Mouse (Mus musculus): ENCODE measurements around the gene Gpr179. TPM values are rescaled to one million over a fixed set of nuclear protein-coding genes. Genes with fewer than 3 reads are reported as not detected.
"Not testable (repeated sequence)": the region's sequence is repeated elsewhere in the genome, so short reads cannot be mapped to it uniquely, and the experiment has no call there.

Gene Gpr179
- polyA plus RNA-seq, 1 experiment from 2014 or later, result 0.05 TPM

DNA sequence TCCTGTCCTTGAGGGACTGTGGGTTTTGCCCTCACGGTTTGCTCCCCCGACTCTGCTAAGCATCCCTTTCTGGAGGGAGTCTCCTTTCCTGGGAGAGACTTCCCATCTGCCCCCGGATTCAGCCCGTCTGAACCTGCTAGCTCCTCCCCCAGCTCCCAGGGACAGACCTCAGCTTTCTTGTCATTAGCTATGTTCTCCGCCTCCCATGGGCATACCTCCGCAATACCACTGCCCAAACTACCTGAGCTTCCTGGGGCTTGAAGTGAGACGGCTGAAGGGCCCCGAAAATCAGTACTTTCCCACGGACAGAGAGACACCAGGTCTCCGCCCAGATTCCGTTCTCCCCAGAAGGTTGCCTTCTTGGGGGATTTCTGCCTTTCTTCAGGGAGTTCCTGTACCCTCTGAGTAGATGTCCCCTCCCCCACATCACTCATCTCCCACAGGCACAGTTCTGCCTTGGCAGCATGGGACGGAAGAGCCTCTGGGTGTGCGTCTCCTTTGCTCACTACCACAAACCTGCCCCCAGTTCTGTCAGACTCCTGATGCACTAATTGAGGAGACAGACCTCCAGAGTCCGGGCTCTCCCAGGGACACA, 15.0 kb downstream of the Gpr179 start:
- peaks cover 34% of the 10 kb centered on the region for H3K27me3 ChIP-seq
- H3K36me3 ChIP-seq, result no peaks in the 10 kb centered on the region
- 58% methylated on average over 14 of the region's 14 CpGs for WGBS
- no peak overlapping the region for H3K4me2 ChIP-seq
- H3K9me3 ChIP-seq (replicated peaks), result no peaks in the 10 kb centered on the region
- ATAC-seq (replicated peaks; ENCODE audit: insufficient number of reproducible peaks, insufficient read depth, low FRiP score, low read depth), result no peak
- H3K9ac ChIP-seq, result no peak overlapping the region
- H3K27ac ChIP-seq, result no peak overlapping the region
- peaks cover 18% of the 10 kb centered on the region for H3K4me1 ChIP-seq (replicated peaks)
- no peak overlapping the region for H3K4me3 ChIP-seq

DNA sequence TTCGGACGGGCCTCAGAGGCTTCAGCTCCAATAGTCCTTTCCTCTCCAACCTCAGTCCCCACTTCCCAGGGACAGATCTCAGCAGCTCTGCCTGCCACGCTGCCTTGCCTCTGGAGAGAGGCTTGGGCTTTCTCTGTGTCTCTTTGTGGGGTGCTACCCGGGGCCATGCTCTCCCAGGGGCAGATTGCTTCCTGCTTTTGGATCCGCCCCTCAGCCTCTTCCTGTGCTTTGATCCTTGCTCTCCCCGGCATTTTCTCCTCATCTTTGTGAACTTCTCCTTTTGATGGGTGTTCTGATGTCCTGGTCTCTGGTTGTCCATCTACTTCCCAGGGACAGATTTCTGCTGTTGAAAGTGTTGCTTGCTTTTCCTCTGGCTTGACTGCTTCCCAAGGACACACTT, 15.6 kb downstream of the Gpr179 start:
- Histone ChIP-seq H3K9me3 (replicated peaks) (no peaks in the 10 kb centered on the region), H3K36me3 (no peaks in the 10 kb centered on the region), H3K27ac (no peak overlapping the region), H3K4me2 (no peak overlapping the region), H3K4me3 (no peak overlapping the region), H3K9ac (no peak overlapping the region), H3K4me1 (replicated peaks) (peaks cover 18% of the 10 kb centered on the region), H3K27me3 (peaks cover 31% of the 10 kb centered on the region)
- 49% methylated on average over 6 of the region's 6 CpGs for WGBS
- no peak for ATAC-seq (replicated peaks; ENCODE audit: insufficient number of reproducible peaks, insufficient read depth, low FRiP score, low read depth)

DNA sequence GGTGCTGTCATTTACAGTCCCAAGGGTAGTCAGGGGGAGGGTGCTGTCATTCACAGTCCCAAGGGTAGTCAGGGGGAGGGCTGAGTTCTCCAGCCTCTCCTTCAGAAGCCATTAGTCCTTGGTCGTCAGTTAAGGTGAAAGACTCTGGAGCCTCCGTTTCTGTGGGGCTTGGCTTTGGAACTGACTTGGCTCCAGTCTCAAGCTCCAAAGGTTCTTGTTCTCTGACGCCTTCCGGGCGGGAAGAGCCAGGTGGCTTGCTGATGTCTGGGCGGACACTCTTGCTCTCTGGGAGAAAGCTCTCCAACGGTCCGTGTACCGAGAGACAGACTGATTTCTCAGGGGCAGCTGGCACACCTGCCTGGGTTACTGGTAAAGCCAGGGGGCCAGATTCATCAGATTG, 17.5 kb downstream of the Gpr179 start:
- Histone ChIP-seq H3K27me3 (peaks cover 31% of the 10 kb centered on the region), H3K36me3 (peaks cover 11% of the 10 kb centered on the region), H3K4me2 (no peak overlapping the region), H3K9ac (no peak overlapping the region), H3K9me3 (replicated peaks) (no peaks in the 10 kb centered on the region), H3K4me3 (no peak overlapping the region), H3K4me1 (replicated peaks) (peaks cover 18% of the 10 kb centered on the region), H3K27ac (no peak overlapping the region)
- WGBS, result 80% methylated on average over 9 of the region's 9 CpGs
- no peak for ATAC-seq (replicated peaks; ENCODE audit: insufficient number of reproducible peaks, insufficient read depth, low FRiP score, low read depth)

DNA sequence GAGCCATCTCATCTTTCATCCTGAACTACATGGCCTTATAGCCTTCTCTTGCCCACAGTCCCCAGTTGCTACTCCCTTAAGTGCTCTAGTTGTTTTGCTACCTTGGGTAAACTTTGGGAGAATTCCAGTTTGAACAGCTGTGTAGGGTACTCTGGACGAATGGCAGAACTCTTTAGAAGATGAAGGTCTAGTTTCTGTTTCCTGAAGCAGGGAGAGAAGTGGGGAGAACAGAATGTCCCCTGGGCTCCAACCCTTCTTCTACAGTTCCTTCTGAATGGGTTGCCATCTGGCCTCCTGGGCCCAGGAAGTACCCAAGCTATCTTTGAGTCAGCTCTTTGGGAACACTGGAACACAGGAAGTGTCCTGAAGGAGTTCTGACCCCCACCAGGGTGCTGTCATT, 18.0 kb downstream of the Gpr179 start:
- Histone ChIP-seq H3K9me3 (replicated peaks) (no peaks in the 10 kb centered on the region), H3K4me3 (no peak overlapping the region), H3K36me3 (peaks cover 16% of the 10 kb centered on the region), H3K4me1 (replicated peaks) (peaks cover 15% of the 10 kb centered on the region), H3K27me3 (peaks cover 31% of the 10 kb centered on the region), H3K27ac (no peak overlapping the region), H3K9ac (no peak overlapping the region), H3K4me2 (no peak overlapping the region)
- no peak for ATAC-seq (replicated peaks; ENCODE audit: insufficient number of reproducible peaks, insufficient read depth, low FRiP score, low read depth)
- WGBS, result 68% methylated on average over 1 of the region's 1 CpGs

DNA sequence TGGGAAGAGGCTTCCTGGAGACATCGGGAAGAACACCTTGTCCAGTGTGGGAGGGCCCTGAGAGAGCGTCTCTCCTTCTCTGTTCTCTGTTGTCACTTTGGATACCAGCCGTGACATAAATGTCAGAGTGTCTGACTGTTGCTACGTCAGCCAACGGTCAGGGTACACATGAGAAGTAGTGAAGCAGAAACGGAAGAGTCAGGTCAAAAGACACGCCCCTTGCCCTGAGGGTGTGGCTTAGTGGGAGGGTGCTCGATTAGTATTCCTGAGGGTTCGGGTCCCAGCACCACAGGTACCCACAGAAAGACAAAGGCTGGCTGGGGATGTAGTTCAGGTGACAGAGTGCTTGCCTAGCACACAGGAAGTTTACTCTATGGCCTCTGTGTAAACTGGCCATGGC, 18.8 kb downstream of the Gpr179 start:
- Histone ChIP-seq H3K9me3 (replicated peaks) (no peaks in the 10 kb centered on the region), H3K27ac (no peak overlapping the region), H3K27me3 (peaks cover 31% of the 10 kb centered on the region), H3K4me1 (replicated peaks) (peaks cover 6% of the 10 kb centered on the region), H3K4me3 (no peak overlapping the region), H3K4me2 (no peak overlapping the region), H3K36me3 (peaks cover 24% of the 10 kb centered on the region), H3K9ac (no peak overlapping the region)
- no peak for ATAC-seq (replicated peaks; ENCODE audit: insufficient number of reproducible peaks, insufficient read depth, low FRiP score, low read depth)
- 55% methylated on average over 9 of the region's 9 CpGs for WGBS

DNA sequence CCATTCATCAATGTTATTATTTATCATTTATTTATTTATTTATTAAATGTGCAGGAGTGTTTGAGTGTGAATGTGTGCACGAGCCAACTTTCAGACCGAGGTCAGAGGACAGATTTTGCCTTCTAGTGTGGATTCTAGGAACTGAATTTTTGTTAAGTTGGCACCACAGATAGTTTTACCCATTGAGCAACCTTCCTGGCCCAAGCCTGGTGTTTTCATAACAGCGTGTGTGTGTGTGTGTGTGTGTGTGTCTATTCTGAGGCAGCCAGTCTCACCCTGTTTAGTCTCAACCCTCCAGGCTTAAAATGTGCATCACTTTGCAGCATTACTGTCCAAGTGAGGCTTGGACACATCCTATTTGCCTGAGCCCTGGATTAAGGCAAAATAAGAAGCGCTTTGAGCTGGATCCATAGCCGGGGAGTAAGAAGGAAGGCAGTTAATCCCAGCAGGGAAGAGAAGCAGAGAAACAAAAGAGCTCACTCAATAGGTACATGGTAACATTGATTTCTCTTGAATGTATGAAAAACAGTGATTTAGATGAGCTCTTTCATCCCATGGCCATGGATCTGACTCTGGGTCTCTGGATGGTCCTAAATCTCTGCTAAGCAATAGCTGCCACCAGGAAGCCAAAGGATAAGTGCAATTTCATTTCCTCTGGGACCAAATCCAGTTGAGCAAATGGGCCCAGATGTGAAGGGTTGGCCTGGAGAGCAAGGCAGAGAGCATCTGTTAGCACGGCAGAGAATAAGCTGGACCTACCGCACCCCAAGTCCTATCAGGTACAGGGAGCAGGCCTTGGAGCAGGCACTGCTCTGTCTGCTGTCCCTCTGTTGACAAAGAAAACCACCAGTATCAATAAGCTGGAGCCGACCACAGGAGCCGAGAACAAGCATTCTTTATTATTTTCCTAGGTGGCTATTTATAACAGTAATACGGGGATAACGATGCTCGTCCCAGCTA, 20.4 kb downstream of the Gpr179 start:
- 83% methylated on average over 12 of the region's 12 CpGs for WGBS
- H3K4me3 ChIP-seq, result no peak overlapping the region
- no peak overlapping the region for H3K4me2 ChIP-seq
- no peak overlapping the region for H3K9ac ChIP-seq
- no peak for ATAC-seq (replicated peaks; ENCODE audit: insufficient number of reproducible peaks, insufficient read depth, low FRiP score, low read depth)
- H3K4me1 ChIP-seq (replicated peaks), result 0 out of 2 replicates have a peak, but pooled peaks cover 3% of the 10 kb centered on the region
- peaks cover 37% of the 10 kb centered on the region for H3K36me3 ChIP-seq
- no peak overlapping the region for H3K27ac ChIP-seq
- no peaks in the 10 kb centered on the region for H3K9me3 ChIP-seq (replicated peaks)
- H3K27me3 ChIP-seq, result peaks cover 18% of the 10 kb centered on the region

DNA sequence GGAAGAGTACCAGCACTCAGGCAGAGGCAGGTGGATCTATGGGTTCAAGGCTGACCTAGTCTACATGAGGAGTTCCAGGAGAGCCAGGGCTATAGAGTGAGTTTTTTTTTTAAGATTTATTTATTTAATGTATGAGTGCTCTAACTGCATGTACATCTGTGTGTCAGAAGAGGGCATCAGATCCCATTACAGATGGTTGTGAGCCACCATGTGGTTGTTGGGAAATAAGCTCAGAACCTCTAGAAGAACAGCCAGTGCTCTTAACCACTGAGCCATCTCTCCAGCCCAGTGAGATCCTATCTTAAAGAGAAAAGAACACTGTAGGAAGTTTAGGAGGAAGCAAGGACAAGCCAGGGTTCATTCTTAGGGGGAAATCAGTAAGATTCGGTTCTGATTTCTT, 21.6 kb downstream of the Gpr179 start:
- Histone ChIP-seq H3K36me3 (peaks cover 49% of the 10 kb centered on the region), H3K27ac (no peak overlapping the region), H3K4me3 (no peak overlapping the region), H3K27me3 (peaks cover 7% of the 10 kb centered on the region; the same call in 1 of the 2 replicates), H3K9ac (no peak overlapping the region), H3K4me2 (no peak overlapping the region), H3K9me3 (replicated peaks) (no peaks in the 10 kb centered on the region), H3K4me1 (replicated peaks) (no peaks in the 10 kb centered on the region)
- 93% methylated on average over 1 of the region's 1 CpGs for WGBS
- no peak for ATAC-seq (replicated peaks; ENCODE audit: insufficient number of reproducible peaks, insufficient read depth, low FRiP score, low read depth)

DNA sequence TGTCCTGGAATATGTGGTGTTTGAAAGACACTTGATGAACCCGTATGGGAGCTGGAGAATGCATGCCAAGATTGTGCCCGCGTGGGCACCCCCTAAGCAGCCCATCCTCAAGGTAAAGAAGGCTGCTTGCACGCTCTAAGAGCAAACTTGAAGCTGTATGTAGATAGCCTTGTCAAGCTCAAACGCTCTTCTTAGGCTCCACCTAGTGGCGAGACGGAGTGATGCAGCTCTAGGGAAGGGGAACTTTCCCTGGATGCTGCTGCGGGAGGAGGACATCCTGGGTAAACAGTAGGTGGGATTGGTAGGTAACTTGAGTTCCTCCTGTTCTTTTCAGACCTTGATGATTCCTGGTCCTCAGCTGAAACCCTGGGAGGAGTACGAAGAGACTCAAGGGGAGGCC, 23.7 kb downstream of the Gpr179 start:
- no peaks in the 10 kb centered on the region for H3K27me3 ChIP-seq
- no peak overlapping the region for H3K4me3 ChIP-seq
- ATAC-seq (replicated peaks; ENCODE audit: insufficient number of reproducible peaks, insufficient read depth, low FRiP score, low read depth), result no peak
- H3K4me2 ChIP-seq, result no peak overlapping the region
- WGBS, result 23% methylated on average over 9 of the region's 9 CpGs
- no peaks in the 10 kb centered on the region for H3K9me3 ChIP-seq (replicated peaks)
- peaks cover 68% of the 10 kb centered on the region for H3K36me3 ChIP-seq
- no peak overlapping the region for H3K27ac ChIP-seq
- H3K9ac ChIP-seq, result no peak overlapping the region
- no peaks in the 10 kb centered on the region for H3K4me1 ChIP-seq (replicated peaks)

DNA sequence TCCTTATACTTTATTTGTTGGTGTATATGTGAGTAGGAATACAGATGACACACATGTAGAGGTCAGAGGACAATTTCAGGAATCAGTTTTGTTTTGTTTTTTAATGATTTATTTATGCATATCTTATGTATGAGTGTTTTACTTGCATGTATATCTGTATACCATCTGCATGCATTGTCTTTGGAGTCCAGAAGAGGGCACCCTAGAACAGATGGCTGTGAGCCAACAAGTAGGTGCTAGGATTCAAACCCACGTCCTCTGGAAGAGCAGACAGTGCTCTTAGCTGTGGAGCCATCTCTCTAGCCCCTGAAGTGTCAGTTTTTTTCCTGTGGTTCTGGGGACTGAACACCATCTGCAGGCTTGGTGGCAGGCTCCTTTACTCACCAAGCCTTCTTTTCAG, 26.7 kb downstream of the Gpr179 start:
- Histone ChIP-seq H3K27me3 (no peaks in the 10 kb centered on the region), H3K9me3 (replicated peaks) (no peaks in the 10 kb centered on the region), H3K27ac (no peak overlapping the region), H3K4me1 (replicated peaks) (no peaks in the 10 kb centered on the region), H3K9ac (no peak overlapping the region), H3K4me3 (no peak overlapping the region), H3K4me2 (no peak overlapping the region), H3K36me3 (peaks cover 70% of the 10 kb centered on the region)
- ATAC-seq (replicated peaks; ENCODE audit: insufficient number of reproducible peaks, insufficient read depth, low FRiP score, low read depth), result no peak
- WGBS, result 62% methylated on average over 1 of the region's 1 CpGs

DNA sequence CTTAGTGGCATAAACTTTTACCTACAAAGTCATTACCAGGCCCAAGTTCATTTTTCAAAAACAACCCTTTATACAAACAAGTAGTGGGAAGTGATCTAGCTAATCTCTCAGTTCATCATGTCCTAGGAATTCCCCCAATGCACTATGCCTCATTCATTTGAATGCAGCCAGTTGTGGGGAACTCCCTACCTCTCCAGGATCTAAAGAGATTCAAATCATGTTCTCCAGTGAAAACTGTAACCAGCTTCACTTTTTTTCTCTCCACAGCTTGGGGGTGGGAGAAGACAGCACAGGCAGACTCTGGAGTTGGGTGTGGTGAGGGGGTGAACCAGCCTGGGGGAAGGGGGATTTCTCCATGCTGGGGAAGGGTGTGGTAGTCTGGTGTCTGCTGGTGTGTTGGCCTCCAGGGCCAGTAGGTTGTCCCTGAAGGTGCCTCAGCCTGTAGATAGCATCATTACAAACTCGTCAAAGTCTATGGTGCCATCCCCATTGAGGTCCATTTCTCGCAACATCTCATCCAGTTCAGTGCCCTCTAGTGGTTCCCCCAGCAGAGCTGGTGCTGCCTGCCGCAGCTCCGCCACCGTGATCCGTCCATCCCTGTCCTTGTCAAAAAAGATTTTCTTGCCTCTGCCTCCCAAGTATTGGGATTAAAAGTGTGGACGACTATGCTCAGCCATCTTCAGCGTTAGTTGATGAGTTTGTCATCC, 29.8 kb downstream of the Gpr179 start:
- not testable (repeated sequence) for H3K9me3 ChIP-seq (replicated peaks); H3K27me3 ChIP-seq; ATAC-seq (replicated peaks; ENCODE audit: insufficient number of reproducible peaks, insufficient read depth, low FRiP score, low read depth); H3K4me3 ChIP-seq; H3K4me2 ChIP-seq; H3K9ac ChIP-seq; H3K4me1 ChIP-seq (replicated peaks); H3K27ac ChIP-seq
- peaks cover 45% of the 10 kb centered on the region for H3K36me3 ChIP-seq
- 78% methylated on average over 8 of the region's 8 CpGs for WGBS

DNA sequence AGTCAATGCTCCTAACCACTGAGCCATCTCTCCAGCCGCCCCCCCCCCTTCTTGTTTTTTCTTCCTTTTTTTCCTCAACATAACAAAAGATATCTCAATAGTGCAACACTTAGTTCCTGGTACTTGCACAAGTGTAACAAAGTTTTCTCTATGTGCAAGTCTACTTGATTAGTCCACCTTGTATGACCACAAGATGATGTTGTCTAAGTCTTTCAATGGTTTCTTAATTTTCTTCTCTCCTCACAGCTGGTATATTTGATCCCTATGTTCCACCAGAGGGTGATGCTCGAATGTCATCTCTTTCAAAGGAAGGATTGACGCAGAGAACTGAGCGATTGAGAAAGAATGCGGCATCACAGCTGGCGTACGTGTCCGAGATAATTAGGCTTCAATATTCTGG, 30.7 kb downstream of the Gpr179 start:
- peaks cover 7% of the 10 kb centered on the region for H3K4me1 ChIP-seq (replicated peaks)
- WGBS, result 90% methylated on average over 8 of the region's 8 CpGs
- H3K27me3 ChIP-seq, result no peaks in the 10 kb centered on the region
- H3K9me3 ChIP-seq (replicated peaks), result no peaks in the 10 kb centered on the region
- peaks cover 37% of the 10 kb centered on the region for H3K36me3 ChIP-seq
- H3K27ac ChIP-seq, result no peak overlapping the region
- H3K4me3 ChIP-seq, result no peak overlapping the region
- no peak overlapping the region for H3K9ac ChIP-seq
- ATAC-seq (replicated peaks; ENCODE audit: insufficient number of reproducible peaks, insufficient read depth, low FRiP score, low read depth), result no peak
- H3K4me2 ChIP-seq, result no peak overlapping the region
